Mouse (Mus musculus): ENCODE measurements at regions not wholly inside any gene's neighbourhood (a gene's known extent, or its start where the extent isn't known, plus 50 kb on each side); places are given as distances from the start of the nearest gene placed in this dataset.

DNA sequence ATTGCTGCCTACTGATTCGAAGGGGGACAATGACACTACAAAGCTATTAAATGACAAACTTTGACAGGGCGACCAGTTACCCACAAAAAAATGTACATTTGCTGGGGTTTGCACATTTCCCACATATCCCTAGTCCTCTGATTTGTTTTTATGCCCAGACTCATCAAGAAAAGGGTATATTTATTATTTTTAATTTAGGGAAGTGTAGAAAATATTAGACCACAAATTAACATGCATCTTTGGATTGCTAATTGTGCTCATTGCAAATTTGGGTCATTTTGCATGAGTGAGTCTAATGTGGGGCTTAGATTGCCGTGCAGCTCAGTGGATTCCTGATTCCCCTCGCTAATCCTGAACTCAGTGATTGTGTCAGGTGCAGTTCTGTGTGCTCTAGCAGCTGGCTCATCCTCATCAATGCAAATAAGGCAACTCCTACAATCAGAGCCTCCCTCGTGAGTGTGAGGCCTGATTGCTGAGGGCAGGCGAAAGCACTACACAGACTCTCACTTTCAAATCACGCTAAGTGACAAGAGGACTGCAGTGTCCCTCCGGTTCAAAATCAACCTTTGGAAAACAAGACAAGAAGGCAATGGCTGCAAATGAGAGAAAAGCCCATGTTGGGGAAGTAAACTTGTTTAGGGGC, 156.7 kb upstream of the Tmem161b start:
- no peak for DNase-seq (ENCODE audit: low read depth, low spot score)

DNA sequence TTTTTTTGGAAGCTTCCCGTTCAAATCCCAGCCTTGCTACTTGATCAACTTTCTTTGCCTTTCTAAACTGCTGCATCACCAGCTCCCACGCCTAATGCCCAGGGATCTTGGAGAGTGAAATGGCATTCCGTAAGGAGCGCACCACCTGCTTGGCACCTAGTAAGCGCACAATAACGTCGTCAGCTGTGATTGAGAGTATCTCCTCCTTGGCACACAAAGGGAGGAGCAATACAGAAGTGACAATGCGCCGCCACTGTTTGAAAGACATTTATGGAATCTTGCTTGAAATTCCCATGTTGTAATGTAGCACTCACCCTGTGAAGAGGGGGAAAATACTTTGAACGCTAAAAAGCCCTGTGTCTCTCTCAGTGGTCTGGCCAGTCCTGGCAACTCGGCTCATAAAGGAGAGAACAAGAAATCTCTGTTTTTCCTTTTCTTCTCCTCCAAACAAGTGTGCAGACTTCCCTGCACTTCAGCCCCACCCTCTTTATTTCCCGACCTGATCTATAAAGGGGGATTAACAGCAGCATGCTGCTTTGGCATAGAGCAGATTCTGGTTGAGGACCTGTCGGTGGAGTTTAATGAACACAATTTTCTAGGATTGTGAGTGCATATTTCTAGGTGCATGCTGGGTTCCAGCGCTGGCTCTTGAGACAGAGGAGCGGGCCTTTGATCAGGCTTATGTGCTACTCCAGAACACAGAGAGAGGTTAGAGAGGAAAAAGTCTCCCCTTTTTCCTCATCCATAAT, 155.7 kb upstream of the Tmem161b start:
- no peak for DNase-seq (ENCODE audit: low read depth, low spot score)

DNA sequence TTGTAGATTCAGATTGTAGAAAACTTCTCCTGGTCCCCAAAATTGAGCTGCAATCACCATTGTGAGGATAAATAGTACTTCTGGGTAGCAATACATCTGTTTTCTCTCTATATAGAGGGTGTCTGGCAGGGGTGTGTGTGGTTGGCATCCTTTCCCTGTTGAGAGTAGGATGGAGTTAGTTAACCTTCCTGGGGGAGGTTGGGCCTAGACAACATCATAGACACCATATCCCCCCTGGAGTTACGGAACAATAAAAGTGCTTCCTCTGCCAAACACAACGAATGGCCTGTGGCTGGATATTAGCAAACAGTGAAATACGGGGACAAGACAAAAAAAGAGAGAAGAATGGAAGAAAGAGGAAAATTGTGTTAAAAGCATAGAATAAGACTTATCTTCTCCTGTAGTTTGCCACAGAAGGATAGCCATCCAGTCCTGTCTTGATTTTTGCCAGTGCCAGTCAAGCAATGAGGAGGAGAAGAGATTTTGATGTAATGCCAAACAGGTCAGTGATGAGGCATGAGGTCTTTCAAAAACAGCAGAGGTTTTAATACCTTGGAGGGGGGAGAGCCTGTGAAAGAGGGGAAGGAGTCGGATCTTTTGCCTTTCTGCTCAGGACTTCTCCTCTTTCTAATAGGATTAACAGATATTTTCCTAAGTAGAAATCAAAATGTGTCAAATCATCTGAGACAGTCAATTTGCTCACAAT, 155.0 kb upstream of the Tmem161b start:
- no peak for DNase-seq (ENCODE audit: low read depth, low spot score)

DNA sequence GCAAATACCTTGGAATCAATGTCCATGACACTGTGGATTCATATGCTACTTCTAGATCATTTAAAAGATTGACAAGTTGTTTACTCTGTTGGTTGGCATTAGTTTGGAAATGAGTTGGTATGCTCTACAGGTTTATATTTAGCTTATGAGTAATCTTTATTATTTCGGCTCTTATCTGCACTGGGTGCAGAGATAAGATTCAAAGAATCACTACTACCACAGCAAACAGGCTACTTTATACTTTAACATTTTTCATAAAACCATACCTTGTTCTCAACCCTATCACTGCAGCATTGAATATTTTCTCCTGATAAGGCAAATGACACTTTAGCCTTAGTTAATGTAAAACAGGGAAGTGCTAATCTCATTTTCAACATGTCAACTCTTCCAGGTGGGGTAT, 153.7 kb upstream of the Tmem161b start:
- no peak for DNase-seq (ENCODE audit: low read depth, low spot score)
